Mouse (Mus musculus): ENCODE measurements around the gene Zfp281. TPM values are rescaled to one million over a fixed set of nuclear protein-coding genes. Genes with fewer than 3 reads are reported as not detected.

Gene Zfp281
- 18.2 and 19.2 TPM in 2 replicates for polyA plus RNA-seq (2016; fragmentation: Nextera tagmentation; extraction: Ambion mirVana)

DNA sequence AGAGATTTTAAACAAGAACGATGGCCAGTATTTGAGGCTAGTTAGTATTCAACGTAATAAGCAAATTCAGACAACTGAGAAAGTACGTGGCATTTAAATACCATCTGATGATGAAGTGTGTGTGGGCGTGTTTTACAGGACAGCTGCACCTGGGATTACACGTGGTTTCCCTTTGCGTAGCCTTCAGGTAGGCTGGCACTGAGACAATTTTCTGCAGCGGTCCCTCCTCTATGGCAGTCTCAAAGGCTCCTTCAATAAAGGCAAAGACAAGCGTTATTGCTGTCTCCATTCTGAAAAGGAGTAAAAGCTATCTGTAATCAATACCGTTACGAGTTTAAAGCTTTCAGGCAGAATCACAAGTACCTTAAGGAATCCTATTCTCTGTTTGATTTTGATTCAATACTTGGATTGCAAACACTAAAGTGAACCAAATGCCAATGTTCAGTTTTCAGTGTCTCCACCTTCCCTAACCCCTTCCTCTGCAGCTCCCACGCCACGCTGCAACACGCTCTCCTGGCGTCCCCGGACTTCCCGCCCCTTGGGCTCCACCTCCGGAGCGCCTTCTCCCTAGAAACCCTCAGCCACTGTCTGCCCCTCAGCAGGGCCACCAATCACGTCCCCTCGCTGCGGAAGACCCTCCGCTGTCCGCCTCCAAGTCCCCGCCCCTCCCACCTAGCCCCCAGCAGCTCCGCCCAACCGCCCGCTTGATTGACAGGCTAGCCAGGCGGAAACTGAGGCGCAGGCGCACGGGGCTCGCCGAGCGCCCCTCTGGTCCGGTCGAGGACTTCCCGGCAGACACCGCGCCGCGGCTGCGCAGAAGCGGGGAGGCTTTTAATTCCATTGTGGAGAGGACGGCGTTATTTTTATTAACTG is at the start of gene Zfp281:
Zfp281 (plus strand) TSS at position 756 of the 873 bp plus-strand sequence.
- no peaks in the 10 kb centered on the region for H3K9me3 ChIP-seq (replicated peaks)
- peaks cover 20% of the 10 kb centered on the region for H3K36me3 ChIP-seq
- peak; percentile 98 for ATAC-seq (ENCODE audit: insufficient number of reproducible peaks, low FRiP score)
- H3K4me3 ChIP-seq: peak within 1 kb of the TSS; percentile 94
- H3K27ac ChIP-seq (ENCODE audit: poor library complexity, severe bottlenecking): peak within 1 kb of the TSS; percentile 82
- H3K27me3 ChIP-seq (replicated peaks): no peaks in the 10 kb centered on the region
- H3K4me2 ChIP-seq: peak within 1 kb of the TSS; percentile 92
- peaks cover 23% of the 10 kb centered on the region for H3K4me1 ChIP-seq (replicated peaks)
- H3K9ac ChIP-seq: peak within 1 kb of the TSS; percentile 97
- WGBS: 2% methylated on average over 45 of the region's 45 CpGs

DNA sequence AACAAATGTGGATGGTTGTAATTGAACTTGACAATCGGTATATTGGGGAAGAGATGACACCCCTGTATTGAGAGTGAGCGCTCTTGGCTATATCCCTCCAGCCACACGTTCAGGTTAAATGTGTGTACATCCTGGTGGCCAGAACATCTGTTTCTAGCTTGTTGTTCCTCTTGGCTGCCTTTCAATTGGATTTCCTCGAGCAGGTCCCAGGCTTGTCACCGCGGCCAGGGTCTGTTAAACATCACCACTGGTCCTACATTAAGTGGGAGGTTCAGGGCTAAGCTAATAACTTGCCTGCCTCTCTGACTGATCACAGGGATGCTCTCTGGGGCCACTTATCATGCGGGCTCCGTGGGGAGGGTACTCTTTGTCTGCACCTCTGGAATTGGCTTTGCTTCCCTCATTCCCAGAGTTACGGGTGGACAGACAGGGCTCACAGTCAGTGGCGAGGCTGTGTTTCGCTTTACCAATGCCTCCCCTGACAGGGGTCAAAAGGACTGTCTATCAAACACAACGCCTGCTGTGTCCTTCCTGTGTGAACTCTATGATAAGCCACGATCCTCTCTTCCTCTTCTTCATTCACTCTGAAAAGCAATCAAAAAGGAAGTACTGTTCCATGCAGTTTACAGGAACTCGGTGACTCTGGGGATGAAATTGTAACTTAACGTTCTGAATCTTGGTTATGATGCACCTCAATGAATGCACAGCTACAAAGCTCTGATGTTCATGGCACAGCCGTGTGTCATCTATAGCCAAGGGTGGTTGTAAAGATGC is 46.6 kb upstream of the Zfp281 start:
- Histone ChIP-seq H3K36me3 (no peaks in the 10 kb centered on the region), H3K9ac (no peak overlapping the region), H3K9me3 (replicated peaks) (no peaks in the 10 kb centered on the region), H3K27ac (ENCODE audit: poor library complexity, severe bottlenecking) (no peak overlapping the region), H3K4me2 (peak overlapping the region; percentile 64), H3K4me3 (peak overlapping the region; percentile 5; the same call in 1 of the 2 replicates), H3K4me1 (replicated peaks) (peaks cover 10% of the 10 kb centered on the region), H3K27me3 (replicated peaks) (no peaks in the 10 kb centered on the region)
- peak; percentile 64; the same call in 1 of the 2 replicates for ATAC-seq (ENCODE audit: insufficient number of reproducible peaks, low FRiP score)
- 26% methylated on average over 16 of the region's 16 CpGs for WGBS

DNA sequence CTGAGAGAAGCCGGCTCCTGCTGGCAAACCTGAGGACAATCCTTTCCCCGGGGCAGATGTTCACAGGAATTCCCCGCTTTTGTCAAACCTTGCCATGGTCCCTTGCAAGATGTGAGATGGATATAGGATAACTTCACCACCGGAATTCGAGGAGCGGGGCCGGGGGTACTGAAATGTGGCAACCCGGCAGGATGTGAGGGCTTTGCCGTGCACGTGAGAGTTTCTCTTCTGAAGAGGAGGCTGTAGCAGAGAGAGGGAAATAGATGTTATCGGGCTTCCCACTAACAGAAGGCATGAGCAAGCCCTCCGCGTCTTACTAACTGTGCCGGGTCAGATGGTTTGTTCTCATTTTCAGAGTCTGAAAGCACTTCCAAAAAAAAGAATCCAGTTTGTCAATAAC is 45.3 kb upstream of the Zfp281 start:
- Histone ChIP-seq H3K27ac (ENCODE audit: poor library complexity, severe bottlenecking) (no peak overlapping the region), H3K36me3 (no peaks in the 10 kb centered on the region), H3K4me3 (no peak overlapping the region), H3K4me1 (replicated peaks) (peaks cover 10% of the 10 kb centered on the region), H3K27me3 (replicated peaks) (no peaks in the 10 kb centered on the region), H3K4me2 (no peak overlapping the region), H3K9ac (no peak overlapping the region), H3K9me3 (replicated peaks) (no peaks in the 10 kb centered on the region)
- 68% methylated on average over 14 of the region's 14 CpGs for WGBS
- ATAC-seq (ENCODE audit: insufficient number of reproducible peaks, low FRiP score): no peak

DNA sequence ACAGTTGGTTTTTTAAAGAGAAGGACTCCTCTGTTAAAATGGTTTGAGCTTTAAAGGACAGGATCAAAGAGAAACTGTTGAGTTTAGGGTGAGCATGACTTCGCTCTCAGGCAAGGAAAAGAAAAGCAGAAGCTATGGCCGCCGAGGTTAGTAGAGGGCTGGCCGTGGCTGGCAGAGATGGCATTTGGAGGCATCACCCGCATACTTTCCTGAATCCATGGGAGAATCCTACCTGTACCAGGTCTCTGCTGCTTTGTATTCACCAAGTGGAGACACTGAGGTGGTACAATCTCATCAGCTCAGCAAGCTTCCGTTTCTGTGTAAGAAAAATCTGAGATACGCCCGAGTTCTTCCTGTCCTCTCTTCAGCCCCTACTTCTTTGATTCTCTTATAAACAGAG is 44.4 kb upstream of the Zfp281 start:
- no peak overlapping the region for H3K4me2 ChIP-seq
- no peaks in the 10 kb centered on the region for H3K36me3 ChIP-seq
- ATAC-seq (ENCODE audit: insufficient number of reproducible peaks, low FRiP score): no peak
- H3K27ac ChIP-seq (ENCODE audit: poor library complexity, severe bottlenecking): no peak overlapping the region
- H3K27me3 ChIP-seq (replicated peaks): no peaks in the 10 kb centered on the region
- H3K4me3 ChIP-seq: no peak overlapping the region
- H3K9me3 ChIP-seq (replicated peaks): no peaks in the 10 kb centered on the region
- H3K4me1 ChIP-seq (replicated peaks): peaks cover 10% of the 10 kb centered on the region
- WGBS: 83% methylated on average over 8 of the region's 8 CpGs
- H3K9ac ChIP-seq: no peak overlapping the region

DNA sequence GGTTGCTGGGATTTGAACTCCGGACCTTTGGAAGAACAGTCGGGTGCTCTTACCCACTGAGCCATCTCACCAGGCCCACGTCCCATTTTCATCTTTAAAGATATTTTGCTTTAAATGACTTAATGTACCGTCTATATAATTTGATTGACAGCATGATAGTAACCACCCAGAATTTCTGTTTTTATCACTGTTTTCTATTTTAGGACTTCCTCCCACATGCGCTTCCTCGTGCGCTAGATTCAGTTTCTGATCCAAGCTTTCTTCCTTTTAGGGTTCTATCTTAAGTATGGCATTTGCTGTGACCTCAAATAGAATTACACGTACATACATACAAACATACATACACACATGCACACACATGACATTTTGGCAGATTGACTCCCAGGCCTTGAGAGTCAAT is 42.9 kb upstream of the Zfp281 start:
- 71% methylated on average over 8 of the region's 8 CpGs for WGBS
- H3K9me3 ChIP-seq (replicated peaks): no peaks in the 10 kb centered on the region
- ATAC-seq (ENCODE audit: insufficient number of reproducible peaks, low FRiP score): no peak
- H3K4me3 ChIP-seq: no peak overlapping the region
- no peaks in the 10 kb centered on the region for H3K27me3 ChIP-seq (replicated peaks)
- no peak overlapping the region for H3K4me2 ChIP-seq
- H3K4me1 ChIP-seq (replicated peaks): peaks cover 10% of the 10 kb centered on the region
- no peak overlapping the region for H3K27ac ChIP-seq (ENCODE audit: poor library complexity, severe bottlenecking)
- H3K36me3 ChIP-seq: no peaks in the 10 kb centered on the region
- H3K9ac ChIP-seq: no peak overlapping the region

DNA sequence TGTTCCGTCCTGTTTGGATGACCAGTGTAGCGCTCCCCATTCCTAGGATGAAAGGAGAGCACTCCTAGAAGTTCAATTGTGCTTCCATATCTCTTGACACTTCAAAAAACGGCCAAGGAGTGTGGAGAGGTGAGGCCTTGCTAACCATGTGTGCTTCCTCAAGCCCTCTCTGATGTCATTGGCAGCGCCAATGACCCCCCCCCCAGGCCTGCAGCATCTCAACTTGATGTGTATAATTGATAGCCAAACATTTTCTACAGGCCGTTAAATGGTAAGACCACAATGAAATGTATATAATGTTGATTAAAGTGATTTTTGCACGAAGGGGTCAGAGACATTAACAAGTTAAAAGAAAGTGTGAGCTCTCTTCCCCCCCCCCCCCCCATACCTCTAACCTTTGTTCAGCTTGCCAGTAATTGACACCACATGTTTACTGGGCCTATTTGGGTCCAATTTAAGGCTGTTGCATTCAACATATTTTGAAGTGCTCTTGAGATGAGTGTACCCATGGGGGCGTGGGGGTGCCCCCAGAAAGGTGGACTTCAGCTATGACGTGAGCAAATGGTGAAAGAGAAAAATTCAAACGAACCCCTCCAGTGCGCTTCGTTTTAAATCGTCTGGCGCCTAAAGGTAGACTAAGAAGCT is 36.8 kb upstream of the Zfp281 start:
- ATAC-seq (ENCODE audit: insufficient number of reproducible peaks, low FRiP score): no peak
- no peaks in the 10 kb centered on the region for H3K9me3 ChIP-seq (replicated peaks)
- no peaks in the 10 kb centered on the region for H3K27me3 ChIP-seq (replicated peaks)
- no peak overlapping the region for H3K9ac ChIP-seq
- H3K4me2 ChIP-seq: no peak overlapping the region
- H3K4me1 ChIP-seq (replicated peaks): peaks cover 7% of the 10 kb centered on the region
- H3K4me3 ChIP-seq: no peak overlapping the region
- H3K27ac ChIP-seq (ENCODE audit: poor library complexity, severe bottlenecking): no peak overlapping the region
- WGBS: 75% methylated on average over 13 of the region's 13 CpGs
- no peaks in the 10 kb centered on the region for H3K36me3 ChIP-seq

DNA sequence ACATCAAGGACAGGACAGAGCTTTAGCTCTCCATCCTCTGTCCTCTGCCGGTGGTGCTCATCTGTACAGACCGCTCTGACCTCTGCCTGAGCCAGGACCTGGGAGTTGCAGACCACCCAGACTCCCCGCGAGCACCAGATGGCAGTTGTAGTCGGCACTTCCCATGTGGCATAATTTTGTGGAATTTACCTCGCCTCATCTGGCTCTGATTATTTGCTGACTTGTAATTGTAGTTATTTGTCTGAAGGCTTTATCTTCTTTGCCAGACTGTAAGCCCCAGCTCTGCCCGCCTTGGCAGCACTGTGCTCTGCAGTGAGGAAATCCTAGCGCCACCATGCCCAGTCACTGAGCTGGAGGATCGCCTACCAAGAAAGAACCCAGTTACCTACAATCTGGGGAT is 35.8 kb upstream of the Zfp281 start:
- H3K4me3 ChIP-seq: peak overlapping the region; percentile 26
- H3K27ac ChIP-seq (ENCODE audit: poor library complexity, severe bottlenecking): no peak overlapping the region
- ATAC-seq (ENCODE audit: insufficient number of reproducible peaks, low FRiP score): no peak
- no peaks in the 10 kb centered on the region for H3K36me3 ChIP-seq
- WGBS: 10% methylated on average over 9 of the region's 9 CpGs
- peak overlapping the region; percentile 30; the same call in 1 of the 2 replicates for H3K9ac ChIP-seq
- H3K4me2 ChIP-seq: peak overlapping the region; percentile 63
- peaks cover 7% of the 10 kb centered on the region for H3K4me1 ChIP-seq (replicated peaks)
- H3K27me3 ChIP-seq (replicated peaks): no peaks in the 10 kb centered on the region
- no peaks in the 10 kb centered on the region for H3K9me3 ChIP-seq (replicated peaks)

DNA sequence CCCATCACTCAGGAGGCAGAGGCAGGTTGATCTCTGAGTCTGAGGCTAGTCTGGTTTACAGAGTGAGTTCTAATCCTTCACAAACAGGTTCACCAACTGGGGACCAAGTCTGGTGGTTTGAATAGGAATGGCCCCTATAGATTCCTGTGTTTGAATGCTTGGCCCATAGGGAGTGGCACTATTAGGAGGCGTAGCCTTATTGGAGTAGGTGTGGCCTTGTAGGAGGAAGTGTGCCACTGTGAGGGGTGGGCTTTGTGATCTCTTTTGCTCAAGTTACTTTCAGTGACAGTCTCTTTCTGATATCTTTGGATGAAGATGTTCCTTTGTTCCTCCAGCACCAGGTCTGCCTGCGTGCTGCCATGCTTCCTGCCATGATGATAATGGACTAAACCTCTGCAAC is 32.0 kb upstream of the Zfp281 start:
- Histone ChIP-seq H3K9me3 (replicated peaks) (no peaks in the 10 kb centered on the region), H3K4me1 (replicated peaks) (peaks cover 7% of the 10 kb centered on the region), H3K27me3 (replicated peaks) (no peaks in the 10 kb centered on the region), H3K36me3 (no peaks in the 10 kb centered on the region), H3K9ac (no peak overlapping the region), H3K27ac (ENCODE audit: poor library complexity, severe bottlenecking) (no peak overlapping the region), H3K4me2 (no peak overlapping the region), H3K4me3 (no peak overlapping the region)
- WGBS: 88% methylated on average over 2 of the region's 2 CpGs
- ATAC-seq (ENCODE audit: insufficient number of reproducible peaks, low FRiP score): no peak

DNA sequence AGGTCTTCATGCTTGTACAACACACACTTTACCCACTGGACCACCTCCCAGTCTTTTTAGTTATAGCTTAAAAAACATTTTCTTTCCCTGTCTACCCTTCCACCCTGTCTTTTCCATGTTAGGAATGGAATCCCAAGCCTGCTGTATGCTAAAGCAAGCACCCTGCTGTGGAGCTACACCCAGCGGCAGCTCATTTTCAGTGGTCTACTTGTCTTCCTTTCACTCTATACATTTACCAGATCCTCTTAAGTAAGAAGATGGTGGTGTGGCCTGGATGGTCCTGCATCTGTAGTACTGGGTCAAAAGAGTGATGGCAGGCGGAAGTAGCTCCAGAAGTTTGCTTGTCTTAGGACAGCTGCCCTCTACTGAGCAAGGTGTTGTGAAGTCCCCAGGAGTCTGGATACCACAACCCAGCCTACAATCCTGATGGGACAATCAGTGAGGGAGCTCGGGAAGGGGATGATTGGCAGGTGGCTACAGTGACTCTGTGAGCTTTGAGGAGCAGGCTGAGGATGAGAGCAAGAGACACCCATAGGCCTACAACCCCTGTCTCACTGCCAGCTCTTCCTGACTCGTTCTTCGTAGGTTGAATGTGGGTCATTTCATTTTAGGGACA is 30.4 kb upstream of the Zfp281 start:
- Histone ChIP-seq H3K27me3 (replicated peaks) (no peaks in the 10 kb centered on the region), H3K4me2 (no peak overlapping the region), H3K36me3 (no peaks in the 10 kb centered on the region), H3K4me1 (replicated peaks) (no peaks in the 10 kb centered on the region), H3K9ac (no peak overlapping the region), H3K27ac (ENCODE audit: poor library complexity, severe bottlenecking) (no peak overlapping the region), H3K9me3 (replicated peaks) (no peaks in the 10 kb centered on the region), H3K4me3 (no peak overlapping the region)
- ATAC-seq (ENCODE audit: insufficient number of reproducible peaks, low FRiP score): no peak
- 73% methylated on average over 5 of the region's 5 CpGs for WGBS

DNA sequence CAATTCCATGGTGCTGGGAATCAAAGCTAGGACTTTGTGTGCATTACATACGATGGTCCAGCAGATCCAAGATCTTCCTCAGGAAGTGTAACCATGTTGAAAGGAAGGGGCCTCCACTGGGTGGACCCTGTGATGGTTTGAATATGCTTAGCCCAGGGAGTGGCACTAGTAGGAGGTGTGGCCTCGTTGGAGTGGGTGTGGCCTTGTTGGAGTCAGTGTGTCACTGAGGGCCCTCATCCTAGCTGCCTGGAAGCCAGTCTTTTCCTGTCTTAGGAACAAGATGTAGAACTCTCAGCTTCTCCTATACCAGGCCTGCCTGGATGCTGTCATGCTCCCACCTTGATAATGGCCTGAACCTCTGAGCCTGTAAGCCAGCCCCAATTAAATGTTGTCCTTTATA is 27.9 kb upstream of the Zfp281 start:
- no peak overlapping the region for H3K4me2 ChIP-seq
- H3K9ac ChIP-seq: no peak overlapping the region
- H3K36me3 ChIP-seq: no peaks in the 10 kb centered on the region
- no peaks in the 10 kb centered on the region for H3K4me1 ChIP-seq (replicated peaks)
- no peak overlapping the region for H3K27ac ChIP-seq (ENCODE audit: poor library complexity, severe bottlenecking)
- ATAC-seq (ENCODE audit: insufficient number of reproducible peaks, low FRiP score): no peak
- WGBS: 70% methylated on average over 2 of the region's 2 CpGs
- no peaks in the 10 kb centered on the region for H3K27me3 ChIP-seq (replicated peaks)
- no peak overlapping the region for H3K4me3 ChIP-seq
- no peaks in the 10 kb centered on the region for H3K9me3 ChIP-seq (replicated peaks)

DNA sequence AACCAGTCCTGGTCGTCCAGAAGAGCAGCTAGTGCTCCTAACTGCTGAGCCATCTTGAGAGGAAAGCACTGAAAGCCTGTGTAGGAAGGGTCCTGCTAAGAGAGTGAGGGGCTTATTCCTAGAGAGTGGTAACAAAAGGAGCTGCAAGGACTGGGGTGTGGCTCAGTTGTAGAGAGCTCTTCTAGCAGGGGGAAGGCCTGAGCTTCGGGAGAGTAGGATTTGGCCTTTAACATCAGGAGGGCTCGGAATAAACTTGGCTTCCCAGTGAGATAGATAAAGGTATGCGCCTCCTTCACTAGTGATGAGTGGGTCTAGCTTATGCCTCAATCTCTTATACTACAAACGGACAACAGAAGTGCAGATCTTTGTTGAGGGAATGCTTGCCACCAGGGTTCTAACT is 26.4 kb upstream of the Zfp281 start:
- WGBS: 52% methylated on average over 5 of the region's 5 CpGs
- Histone ChIP-seq H3K4me2 (no peak overlapping the region), H3K27ac (ENCODE audit: poor library complexity, severe bottlenecking) (no peak overlapping the region), H3K4me3 (no peak overlapping the region), H3K27me3 (replicated peaks) (no peaks in the 10 kb centered on the region), H3K36me3 (no peaks in the 10 kb centered on the region), H3K9me3 (replicated peaks) (no peaks in the 10 kb centered on the region), H3K4me1 (replicated peaks) (no peaks in the 10 kb centered on the region), H3K9ac (no peak overlapping the region)
- no peak for ATAC-seq (ENCODE audit: insufficient number of reproducible peaks, low FRiP score)

All from heart, embryonic 12.5 days (tissue).